Mouse (Mus musculus): ENCODE measurements around the gene Ovol2. TPM values are rescaled to one million over a fixed set of nuclear protein-coding genes. Genes with fewer than 3 reads are reported as not detected.
A peak's percentile ranks its signal among the peaks of the same experiment; 100 is the strongest.

The Ovol2 gene
- total RNA-seq, 1 experiment from 2014 or later, result not detected

DNA sequence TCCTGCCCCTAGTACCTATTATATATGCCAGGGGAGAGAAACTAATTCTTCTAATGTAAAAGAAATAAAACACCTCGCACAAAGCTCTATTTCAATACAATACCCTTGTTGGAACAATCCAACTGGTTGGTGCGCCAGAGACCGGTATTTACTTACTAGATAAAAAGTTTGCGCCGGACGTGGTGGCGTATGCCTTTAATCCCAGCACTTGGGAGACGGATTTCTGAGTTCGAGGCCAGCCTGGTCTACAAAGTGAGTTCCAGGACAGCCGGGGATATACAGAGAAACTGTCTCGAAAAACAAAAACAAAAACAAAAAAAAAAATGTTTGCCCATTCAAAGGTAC, 62.7 kb downstream of the Ovol2 start:
- ATAC-seq (replicated peaks; ENCODE audit: low read depth, poor library complexity, severe bottlenecking), result no peak

DNA sequence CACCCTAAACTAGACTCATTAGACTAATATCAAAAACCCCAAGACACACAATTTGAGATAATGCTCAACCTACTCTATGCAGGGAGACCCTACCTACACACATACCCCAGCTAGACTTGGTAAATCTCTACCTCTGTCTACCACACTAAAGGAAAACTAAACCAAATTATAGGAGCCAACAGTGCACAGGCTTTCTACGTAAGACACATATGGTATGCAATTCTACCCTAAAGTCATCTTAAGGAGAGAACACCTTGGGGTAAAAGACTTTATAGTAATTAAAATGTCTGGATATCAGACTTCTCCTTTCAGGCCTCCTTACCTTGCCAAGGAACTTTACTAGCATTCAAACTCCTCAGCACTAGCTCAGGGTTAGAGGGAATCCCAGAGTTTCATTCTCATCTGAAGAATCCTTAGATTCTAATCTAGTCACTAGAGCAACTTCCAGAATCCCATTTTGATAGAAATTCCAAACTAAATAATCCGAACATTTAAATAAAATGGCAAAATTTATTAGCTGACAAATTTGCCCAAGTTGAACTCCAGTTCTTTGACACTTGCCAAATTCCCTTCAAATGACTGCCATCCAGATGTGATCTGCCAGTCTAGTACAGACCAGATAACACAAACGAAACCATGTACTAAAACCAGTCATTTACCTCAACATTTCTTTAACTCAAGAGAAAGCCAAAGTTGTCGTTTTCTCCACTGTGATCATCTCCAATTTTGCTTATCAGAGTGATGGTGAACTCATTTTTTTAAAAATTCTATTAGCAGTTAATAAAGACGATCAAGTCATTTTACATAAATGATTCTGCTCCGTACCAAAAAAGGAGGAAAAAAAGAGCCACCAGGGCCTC, 63.3 kb downstream of the Ovol2 start:
- ATAC-seq (replicated peaks; ENCODE audit: low read depth, poor library complexity, severe bottlenecking), result no peak

GRCm38 (mm10) chr2:144267731-144268015, 64.3 kb downstream of the Ovol2 start:
- ATAC-seq (replicated peaks; ENCODE audit: low read depth, poor library complexity, severe bottlenecking), result 0 out of 2 replicates have a peak, but pooled peaks have one; percentile 3

- no peak for ATAC-seq (replicated peaks; ENCODE audit: low read depth, poor library complexity, severe bottlenecking)
Measured at GRCm38 (mm10) chr2:144267004-144267730, 64.8 kb downstream of the Ovol2 start.

- peak; percentile 27 for ATAC-seq (replicated peaks; ENCODE audit: low read depth, poor library complexity, severe bottlenecking)
Measured at GRCm38 (mm10) chr2:144265916-144266683, 65.8 kb downstream of the Ovol2 start.

- no peak for ATAC-seq (replicated peaks; ENCODE audit: low read depth, poor library complexity, severe bottlenecking)
Measured at GRCm38 (mm10) chr2:144265120-144265488, 66.8 kb downstream of the Ovol2 start.

- no peak for ATAC-seq (replicated peaks; ENCODE audit: low read depth, poor library complexity, severe bottlenecking)
Measured at GRCm38 (mm10) chr2:144264398-144265119, 67.4 kb downstream of the Ovol2 start.

DNA sequence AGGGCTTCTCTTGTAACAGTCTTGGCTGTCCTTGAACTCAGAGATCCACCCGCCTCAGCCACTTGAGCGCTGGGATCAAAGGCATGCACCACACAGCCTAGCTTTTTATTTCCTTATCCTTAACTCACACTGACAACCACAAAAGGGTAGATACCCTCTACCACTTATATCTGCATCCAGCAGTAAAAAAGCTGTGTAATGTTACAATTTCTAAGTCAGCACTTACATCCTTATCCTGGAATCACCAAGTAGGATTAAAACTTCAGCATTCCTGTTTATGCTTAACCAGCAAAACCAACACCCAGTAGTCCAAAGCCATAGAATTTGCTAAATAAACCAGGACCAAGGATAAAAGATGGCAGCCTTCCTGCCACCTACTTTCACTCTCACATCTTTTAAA, 69.1 kb downstream of the Ovol2 start:
- no peak for ATAC-seq (replicated peaks; ENCODE audit: low read depth, poor library complexity, severe bottlenecking)

Other genes starting within 250 kb of the Ovol2 start
- gene Mgme1, start 61.5 kb downstream of the Ovol2 start, total RNA-seq (2017), result 29.3 and 30.4 TPM in 2 replicates
- 280 and 311 TPM in 2 replicates for gene Snx5, start 61.2 kb downstream of the Ovol2 start, total RNA-seq (2017)
- gene Kat14, start 36.8 kb upstream of the Ovol2 start, total RNA-seq (2017), result 34.7 and 44.2 TPM in 2 replicates
- 19.5 TPM in 1 of 2 replicates, not detected in the other for gene Pet117, start 36.9 kb upstream of the Ovol2 start, total RNA-seq (2017)
- gene Dzank1, start 195.3 kb upstream of the Ovol2 start, total RNA-seq (2017), result 0.05 TPM in 1 of 2 replicates, not detected in the other
- gene Polr3f, start 195.6 kb upstream of the Ovol2 start, total RNA-seq (2017), result 33.2 and 33.8 TPM in 2 replicates
- gene Rbbp9, start 218.7 kb upstream of the Ovol2 start, total RNA-seq (2017), result 11.2 and 13.0 TPM in 2 replicates
- gene Sec23b, start 224.1 kb upstream of the Ovol2 start, total RNA-seq (2017), result 72.4 and 83.9 TPM in 2 replicates

Measured in common myeloid progenitor, adult 5-6 weeks (primary cell).